Mouse (Mus musculus): ENCODE data around the gene Pqlc2. TPM values are rescaled to one million over a fixed set of nuclear protein-coding genes. Genes with fewer than 3 reads are reported as not detected.

The Pqlc2 gene
- polyA plus RNA-seq, 1 experiment = 12.2 TPM

DNA sequence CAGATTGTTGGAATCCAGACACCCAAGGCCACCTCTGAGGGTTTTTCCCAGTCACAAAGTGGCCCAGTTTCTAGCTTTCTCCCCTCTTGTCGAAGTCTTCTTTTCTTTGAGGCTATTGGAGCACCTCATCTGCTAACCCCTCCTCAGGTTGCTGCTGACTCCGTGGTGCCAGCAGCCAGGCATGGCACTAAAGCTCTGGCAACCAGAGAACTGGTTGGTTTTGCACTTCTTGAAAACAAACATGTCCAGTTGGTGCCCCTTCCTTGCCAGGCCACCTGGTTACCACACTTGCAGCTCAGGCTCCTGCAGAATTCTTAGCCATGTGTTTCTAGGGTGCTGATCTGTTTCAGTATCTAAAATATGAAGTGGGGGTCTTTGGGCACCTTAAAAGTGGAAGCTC lies 65.0 kb downstream of the Pqlc2 start:
- TF ChIP-seq POLR2A (IDR thresholded peaks at IDR 0.05; ENCODE audit: borderline replicate concordance, control insufficient read depth, low read depth, low read length) (no peak), CTCF (IDR thresholded peaks at IDR 0.05; ENCODE audit: control insufficient read depth, insufficient read depth, low read length) (no peak)
- H3K27ac ChIP-seq (ENCODE audit: control insufficient read depth, insufficient read depth, low read depth, low read length, poor library complexity) = no peak overlapping the region
- H3K4me3 ChIP-seq (replicated peaks; ENCODE audit: control insufficient read depth, low read depth, low read length) = no peak overlapping the region
- 89% methylated on average over 2 of the region's 2 CpGs for WGBS
- H3K4me1 ChIP-seq (ENCODE audit: control insufficient read depth, insufficient read depth, low read length) = peaks cover 2% of the 10 kb centered on the region; the same call in 1 of the 2 replicates

DNA sequence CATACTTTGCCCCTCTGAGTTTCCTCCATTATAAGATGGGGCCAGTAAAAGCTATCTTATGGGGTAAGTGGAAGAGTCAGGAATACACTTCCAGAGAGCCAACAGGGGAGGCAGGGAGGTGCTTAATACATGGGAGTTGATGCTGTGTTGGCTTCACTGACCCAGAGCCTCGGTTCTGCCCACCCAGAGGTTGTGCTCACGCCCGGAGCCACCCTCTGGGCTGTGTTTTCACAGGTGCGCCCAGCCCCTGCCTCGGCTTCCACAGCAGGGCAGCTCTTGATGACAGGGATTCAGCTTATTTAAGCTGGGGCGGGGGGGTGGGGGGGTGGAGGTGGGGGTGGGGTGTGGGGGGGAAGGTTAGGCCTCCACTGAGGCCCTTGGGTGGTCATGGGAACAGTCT lies 65.7 kb downstream of the Pqlc2 start:
- 80% methylated on average over 6 of the region's 6 CpGs for whole genome bisulfite sequencing
- Histone ChIP-seq H3K27ac (ENCODE audit: control insufficient read depth, insufficient read depth, low read depth, low read length, poor library complexity) (no peak overlapping the region), H3K4me3 (replicated peaks; ENCODE audit: control insufficient read depth, low read depth, low read length) (no peak overlapping the region), H3K4me1 (ENCODE audit: control insufficient read depth, insufficient read depth, low read length) (peaks cover 2% of the 10 kb centered on the region; the same call in 1 of the 2 replicates)
- TF ChIP-seq POLR2A (IDR thresholded peaks at IDR 0.05; ENCODE audit: borderline replicate concordance, control insufficient read depth, low read depth, low read length) (no peak), CTCF (IDR thresholded peaks at IDR 0.05; ENCODE audit: control insufficient read depth, insufficient read depth, low read length) (no peak)

DNA sequence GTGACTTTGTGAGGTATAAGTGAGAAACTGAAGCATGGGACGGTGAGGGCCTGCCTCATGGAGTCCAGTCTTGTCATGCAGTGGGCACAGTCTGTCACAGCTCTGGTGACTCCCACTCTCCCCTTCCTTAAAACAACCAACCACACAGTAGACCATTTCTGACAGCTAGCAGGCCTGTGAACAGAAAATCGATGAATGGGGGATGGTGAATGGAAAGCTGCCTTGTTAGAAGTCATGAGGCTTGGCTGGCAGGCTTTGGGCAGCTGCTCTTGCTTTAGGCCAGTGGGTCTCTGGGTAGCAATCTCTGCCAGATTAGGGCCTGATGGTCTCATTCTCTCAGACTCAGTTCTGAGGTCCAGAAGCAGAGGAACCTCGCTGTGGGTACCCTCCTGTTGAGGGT lies 66.3 kb downstream of the Pqlc2 start:
- peaks cover 2% of the 10 kb centered on the region; the same call in 1 of the 2 replicates for H3K4me1 ChIP-seq (ENCODE audit: control insufficient read depth, insufficient read depth, low read length)
- no peak overlapping the region for H3K27ac ChIP-seq (ENCODE audit: control insufficient read depth, insufficient read depth, low read depth, low read length, poor library complexity)
- no peak overlapping the region for H3K4me3 ChIP-seq (replicated peaks; ENCODE audit: control insufficient read depth, low read depth, low read length)
- no peak for TF ChIP-seq POLR2A (IDR thresholded peaks at IDR 0.05; ENCODE audit: borderline replicate concordance, control insufficient read depth, low read depth, low read length)
- no peak for TF ChIP-seq CTCF (IDR thresholded peaks at IDR 0.05; ENCODE audit: control insufficient read depth, insufficient read depth, low read length)
- 83% methylated on average over 3 of the region's 3 CpGs for WGBS

Other genes starting within 250 kb of the Pqlc2 start
- gene Htr6, start 235.1 kb downstream of the Pqlc2 start, polyA plus RNA-seq (2011; ENCODE audit: insufficient read depth, insufficient read length, low replicate concordance, missing spikeins) = not detected in 2 replicates
- gene Nbl1, start 217.7 kb downstream of the Pqlc2 start, polyA plus RNA-seq (2011; ENCODE audit: insufficient read depth, insufficient read length, low replicate concordance, missing spikeins) = 1.8 and 2.0 TPM in 2 replicates
- 135 and 195 TPM in 2 replicates for gene Minos1, start 179.6 kb downstream of the Pqlc2 start, polyA plus RNA-seq (2011; ENCODE audit: insufficient read depth, insufficient read length, low replicate concordance, missing spikeins)
- gene Capzb, start 117.8 kb downstream of the Pqlc2 start, polyA plus RNA-seq (2011; ENCODE audit: insufficient read depth, insufficient read length, low replicate concordance, missing spikeins) = 104 and 160 TPM in 2 replicates
- gene Akr7a5, start within 50 bp of the Pqlc2 start, polyA plus RNA-seq (2011; ENCODE audit: insufficient read depth, insufficient read length, low replicate concordance, missing spikeins) = 10.9 and 12.1 TPM in 2 replicates
- gene Mrto4, start 41.9 kb upstream of the Pqlc2 start, polyA plus RNA-seq (2011; ENCODE audit: insufficient read depth, insufficient read length, low replicate concordance, missing spikeins) = 64.0 and 64.4 TPM in 2 replicates
- 15.4 and 18.7 TPM in 2 replicates for gene Emc1, start 41.9 kb upstream of the Pqlc2 start, polyA plus RNA-seq (2011; ENCODE audit: insufficient read depth, insufficient read length, low replicate concordance, missing spikeins)
- 31.7 and 52.8 TPM in 2 replicates for gene Ubr4, start 41.9 kb upstream of the Pqlc2 start, polyA plus RNA-seq (2011; ENCODE audit: insufficient read depth, insufficient read length, low replicate concordance, missing spikeins)
- gene Iffo2, start 219.8 kb upstream of the Pqlc2 start, polyA plus RNA-seq (2011; ENCODE audit: insufficient read depth, insufficient read length, low replicate concordance, missing spikeins) = 1.6 and 2.0 TPM in 2 replicates